19 mouse cellular contexts compared by ENCODE assay signal in genomic region chr11:110453445-110454154, GRCm38 (mm10).
"Had no signal": no experiment of that assay in that cellular context is flagged by ENCODE, and none has a peak within 500 bp of the region (broad histone marks: within the 10 kb centered on the region; RNA-seq: fewer than 3 reads in every experiment).

No protein-coding gene starts in this region.

- H3K9ac ChIP-seq: kidney, embryonic 15.5 days; liver, embryonic 13.5 days; neural tube, embryonic 12.5 days; neural tube, embryonic 15.5 days; stomach, embryonic 15.5 days had no signal

- H3K27me3 ChIP-seq: kidney, embryonic 15.5 days; liver, embryonic 13.5 days; stomach, embryonic 15.5 days had no signal

- H3K9me3 ChIP-seq: kidney, embryonic 15.5 days; liver, embryonic 13.5 days; neural tube, embryonic 12.5 days; neural tube, embryonic 15.5 days; stomach, embryonic 15.5 days had no signal

- H3K27ac ChIP-seq: kidney, embryonic 15.5 days; left cerebral cortex, adult 2 months; neural tube, embryonic 12.5 days; neural tube, embryonic 15.5 days; stomach, embryonic 15.5 days had no signal

- DNase-seq: kidney, adult 11 months; kidney, adult 8-10 months; kidney, postnatal 10 days; kidney, postnatal 36 days; layer of hippocampus, postnatal 36 days; liver, embryonic 13.5 days; lung, adult 2 months; lung, postnatal 14 days; lung, postnatal 4 days; right cerebral cortex, adult 18-20 months; right cerebral cortex, postnatal 14 days; spleen, adult 18-20 months; thymus, postnatal 25 days had no signal

- H3K4me2 ChIP-seq: kidney, embryonic 15.5 days; liver, embryonic 13.5 days; midbrain, embryonic 11.5 days; neural tube, embryonic 12.5 days; neural tube, embryonic 15.5 days; stomach, embryonic 15.5 days had no signal

- H3K4me3 ChIP-seq: kidney, embryonic 15.5 days; left cerebral cortex, adult 2 months; liver, embryonic 13.5 days; neural tube, embryonic 12.5 days; neural tube, embryonic 15.5 days; stomach, embryonic 15.5 days had no signal

- H3K36me3 ChIP-seq: kidney, embryonic 15.5 days; liver, embryonic 13.5 days; neural tube, embryonic 12.5 days; neural tube, embryonic 15.5 days; stomach, embryonic 15.5 days had no signal
